Mouse (Mus musculus) cerebellum, adult 11-12 months (tissue): ENCODE measurements at regions not wholly inside any gene's neighbourhood (a gene's known extent, or its start where the extent isn't known, plus 50 kb on each side); places are given as distances from the start of the nearest gene placed in this dataset.

Experiments
- DNase-seq: peaks from one replicate; pipeline ENCODE4 v3.0.0; 2022

DNA sequence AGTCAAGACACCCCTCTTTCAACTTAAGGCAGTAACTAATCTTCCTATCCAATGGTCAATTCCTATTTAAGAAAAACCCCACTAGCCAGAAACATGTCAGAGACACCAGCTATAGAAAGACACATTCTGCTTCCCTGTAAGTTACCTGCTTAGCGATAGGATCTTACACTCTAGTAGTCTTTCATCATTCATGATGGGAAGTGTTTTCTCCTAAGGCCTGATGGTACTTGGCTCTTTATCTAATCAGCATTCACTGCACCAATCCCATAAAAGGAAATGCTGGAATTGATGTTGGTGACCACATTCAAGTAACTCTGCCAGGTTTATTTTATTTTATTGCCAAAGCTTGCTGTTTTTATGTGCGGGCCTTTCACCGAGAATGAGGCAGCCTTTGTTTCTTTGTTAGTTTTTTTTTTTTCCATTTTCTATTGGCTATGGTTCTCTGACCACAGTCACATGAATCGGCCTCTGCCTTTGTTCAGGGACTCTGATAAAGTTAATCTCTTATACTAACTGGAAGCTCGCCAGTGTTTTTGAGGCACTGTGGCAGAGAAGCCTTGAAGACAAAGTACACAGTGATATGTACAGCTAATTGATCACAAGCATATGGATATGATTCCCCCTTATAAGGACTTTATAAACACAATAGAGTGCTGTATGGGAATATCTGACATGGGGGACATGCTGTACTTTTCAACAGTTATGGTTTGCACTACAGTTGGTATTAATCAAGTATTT lies 166.0 kb upstream of the Chrm3 start:
- DNase-seq = no peak

DNA sequence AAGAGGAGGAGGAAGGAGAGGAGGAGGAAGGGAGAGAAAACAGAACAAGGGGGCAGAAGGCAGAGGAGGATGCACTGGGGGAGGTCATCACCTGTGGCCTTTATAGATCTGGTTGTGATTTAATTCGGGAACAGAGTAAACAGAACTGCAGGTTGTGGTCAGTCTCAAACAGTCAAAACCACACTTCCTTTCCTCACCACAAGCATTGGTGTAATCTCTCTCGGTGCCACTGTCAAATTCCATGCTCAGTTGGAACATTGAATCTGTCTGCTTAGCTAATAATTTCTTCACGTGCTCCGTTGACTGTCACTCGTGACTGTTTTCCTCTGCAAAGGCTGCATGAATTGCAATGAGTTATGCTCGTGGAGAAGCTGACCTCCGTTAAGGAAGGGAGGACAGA lies 143.6 kb upstream of the Chrm3 start:
- no peak for DNase-seq

- no peak for DNase-seq
Observed at GRCm38 (mm10) chr13:10455323-10455722, 94.7 kb upstream of the Chrm3 start.

DNA sequence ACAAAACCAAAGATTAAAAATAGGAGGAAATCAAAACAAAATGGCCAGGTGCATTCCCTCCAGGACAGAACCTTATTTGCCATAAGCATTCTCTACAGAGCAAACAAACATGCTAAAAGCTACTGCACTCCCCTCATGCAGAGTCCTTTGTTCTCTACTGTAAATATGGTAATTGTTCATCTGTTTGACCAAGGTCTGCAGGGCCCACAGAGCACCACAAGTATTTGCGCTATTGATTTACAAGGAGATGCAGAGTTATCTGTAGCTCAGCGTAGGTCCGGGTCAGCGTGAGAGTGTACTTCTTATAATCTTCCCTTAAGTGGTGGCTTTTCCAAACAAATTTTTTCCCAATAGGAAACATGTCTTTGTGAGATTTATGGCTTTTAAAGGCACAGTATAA lies 94.0 kb upstream of the Chrm3 start:
- no peak for DNase-seq

- no peak for DNase-seq
Observed at GRCm38 (mm10) chr13:10451057-10451456, 90.4 kb upstream of the Chrm3 start.

DNA sequence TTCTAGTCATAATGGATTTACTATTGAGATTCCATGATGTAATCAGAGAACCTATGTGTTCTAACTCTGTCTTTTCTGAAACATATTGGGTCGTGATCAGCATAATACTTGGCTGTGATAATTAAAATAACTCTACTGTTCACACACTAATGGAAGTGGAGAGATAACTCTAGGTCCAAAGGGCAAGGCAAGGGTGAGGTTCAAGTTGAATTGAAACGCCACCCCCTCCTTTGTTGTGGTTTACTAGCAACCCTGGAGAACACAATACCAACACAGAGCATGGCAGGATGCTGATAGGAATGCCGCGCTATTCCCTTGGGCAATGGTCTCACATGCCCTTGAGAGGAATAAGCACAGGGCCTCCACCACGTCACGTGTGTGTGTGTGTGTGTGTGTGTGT lies 88.9 kb upstream of the Chrm3 start:
- DNase-seq = no peak

GRCm38 (mm10) chr13:10447806-10448205 lies 87.2 kb upstream of the Chrm3 start:
- DNase-seq = no peak

- DNase-seq = no peak
Observed at GRCm38 (mm10) chr13:10445679-10446078, 85.0 kb upstream of the Chrm3 start.
